Mouse (Mus musculus) kidney, adult 18-20 months (tissue): ENCODE data around the gene Mta3.
A peak's percentile ranks its signal among the peaks of the same experiment; 100 is the strongest.
"Not testable (repeated sequence)": the region's sequence is repeated elsewhere in the genome, so short reads cannot be mapped to it uniquely, and the experiment has no call there.

ENCODE experiments used
- DNase-seq: peaks from one replicate; pipeline ENCODE4 v3.0.0; 2021

The Mta3 gene

GRCm38 (mm10) chr17:83709517-83709916, 3.6 kb downstream of the Mta3 start:
- DNase-seq = not testable (repeated sequence)

GRCm38 (mm10) chr17:83710639-83711038, 4.7 kb downstream of the Mta3 start:
- no peak for DNase-seq

- no peak for DNase-seq
Measured at GRCm38 (mm10) chr17:83712341-83712740, 6.4 kb downstream of the Mta3 start.

GRCm38 (mm10) chr17:83720449-83720848, 14.5 kb downstream of the Mta3 start:
- no peak for DNase-seq

- DNase-seq = no peak
Measured at GRCm38 (mm10) chr17:83721157-83721556, 15.2 kb downstream of the Mta3 start.

- no peak for DNase-seq
Measured at GRCm38 (mm10) chr17:83723064-83723463, 17.1 kb downstream of the Mta3 start.

- DNase-seq = peak; percentile 22
Measured at GRCm38 (mm10) chr17:83726496-83726895, 20.5 kb downstream of the Mta3 start.

- no peak for DNase-seq
Measured at GRCm38 (mm10) chr17:83727707-83728106, 21.7 kb downstream of the Mta3 start.

GRCm38 (mm10) chr17:83729029-83729428, 23.1 kb downstream of the Mta3 start:
- no peak for DNase-seq

- DNase-seq = no peak
Measured at GRCm38 (mm10) chr17:83730123-83730522, 24.2 kb downstream of the Mta3 start.

GRCm38 (mm10) chr17:83732166-83732629, 26.2 kb downstream of the Mta3 start:
- DNase-seq = peak; percentile 22

- DNase-seq = peak; percentile 78
Measured at GRCm38 (mm10) chr17:83732801-83733200, 26.8 kb downstream of the Mta3 start.

- no peak for DNase-seq
Measured at GRCm38 (mm10) chr17:83736701-83737100, 30.7 kb downstream of the Mta3 start.

GRCm38 (mm10) chr17:83737775-83738174, 31.8 kb downstream of the Mta3 start:
- DNase-seq = no peak

GRCm38 (mm10) chr17:83740135-83740676, 34.2 kb downstream of the Mta3 start:
- DNase-seq = no peak

- DNase-seq = no peak
Measured at GRCm38 (mm10) chr17:83741243-83741642, 35.3 kb downstream of the Mta3 start.

- no peak for DNase-seq
Measured at GRCm38 (mm10) chr17:83744231-83744824, 38.4 kb downstream of the Mta3 start.

- DNase-seq = no peak
Measured at GRCm38 (mm10) chr17:83747405-83748160, 41.6 kb downstream of the Mta3 start.

- no peak for DNase-seq
Measured at GRCm38 (mm10) chr17:83750216-83750950, 44.4 kb downstream of the Mta3 start.

GRCm38 (mm10) chr17:83753112-83753899, 47.3 kb downstream of the Mta3 start:
- no peak for DNase-seq

- DNase-seq = no peak
Measured at GRCm38 (mm10) chr17:83758096-83758495, 52.1 kb downstream of the Mta3 start.

- DNase-seq = no peak
Measured at GRCm38 (mm10) chr17:83759547-83759946, 53.6 kb downstream of the Mta3 start.

GRCm38 (mm10) chr17:83764538-83764937, 58.6 kb downstream of the Mta3 start:
- DNase-seq = no peak
